ENCODE assay signal across 11 mouse cellular contexts in the genomic region with DNA sequence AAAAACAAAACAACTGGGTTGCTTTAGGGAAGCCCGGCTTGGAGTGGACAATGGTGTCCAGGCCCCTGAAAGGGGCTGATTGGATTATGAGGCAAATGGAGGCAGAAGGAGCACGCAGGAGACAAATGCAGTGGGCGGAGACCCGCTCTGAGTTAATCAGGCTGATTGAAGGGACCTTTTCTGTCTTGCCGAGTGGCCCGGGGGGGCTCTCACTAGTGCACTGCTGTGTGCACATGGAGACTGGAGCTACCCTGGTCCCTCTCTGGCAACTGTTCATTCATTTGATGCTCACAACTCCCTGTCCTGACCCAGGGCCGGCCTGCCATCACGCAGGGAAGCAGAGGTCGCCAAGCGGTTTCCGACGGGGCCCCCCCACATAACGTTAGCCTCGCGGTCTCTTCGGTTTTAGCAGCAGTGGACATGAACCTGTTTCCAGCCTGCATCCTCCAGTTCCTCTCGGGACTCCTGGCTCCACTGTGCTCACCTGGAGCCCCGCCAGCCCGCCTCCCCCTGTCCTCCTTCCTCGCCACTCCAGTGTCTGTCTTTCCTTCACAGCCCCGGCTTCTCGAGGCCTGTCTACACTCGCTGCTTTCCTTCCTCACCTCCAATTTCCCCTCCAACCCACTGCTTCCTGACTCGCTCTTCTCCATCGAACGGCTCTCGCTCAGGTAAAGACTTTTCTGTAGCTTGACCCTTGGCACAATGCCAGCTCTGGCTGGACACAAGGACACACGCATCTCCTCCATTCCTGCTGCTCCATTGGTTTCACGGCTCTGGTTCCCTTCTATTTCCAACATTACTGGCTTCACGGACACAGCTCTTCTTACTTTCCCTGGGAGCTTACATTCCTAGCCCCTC. TPM values are rescaled to one million over a fixed set of nuclear protein-coding genes. Genes with fewer than 3 reads are reported as not detected.
A peak's percentile ranks its signal among the peaks of the same experiment; 100 is the strongest.
DNase-seq lines count a peak whose midpoint lies in the region; ATAC-seq lines count a peak whose summit lies in the region.
"Had no signal": no experiment of that assay in that cellular context is flagged by ENCODE, and none has a peak within 500 bp of the region (broad histone marks: within the 10 kb centered on the region; RNA-seq: fewer than 3 reads in every experiment).

No protein-coding gene starts in this region.

- WGBS in neural tube, embryonic 12.5 days: 66% methylated on average over 30 of the region's 30 CpGs
- WGBS in neural tube, embryonic 15.5 days: 62% methylated on average over 30 of the region's 30 CpGs
- 20% methylated on average over 30 of the region's 30 CpGs for WGBS in forebrain, embryonic 12.5 days
- WGBS in midbrain, embryonic 14.5 days: 32% methylated on average over 30 of the region's 30 CpGs

- no peak overlapping the region for H3K27ac ChIP-seq in neural tube, embryonic 12.5 days
- H3K27ac ChIP-seq in neural tube, embryonic 15.5 days (replicated peaks): no peak overlapping the region
- H3K27ac ChIP-seq in forebrain, embryonic 12.5 days: peak overlapping the region; percentile 78
- H3K27ac ChIP-seq in midbrain, embryonic 14.5 days (replicated peaks; ENCODE audit: low read depth, low read length): no peak overlapping the region
- H3K27ac ChIP-seq: limb, embryonic 13.5 days had no signal

- peaks cover 26% of the 10 kb centered on the region for H3K36me3 ChIP-seq in neural tube, embryonic 12.5 days
- H3K36me3 ChIP-seq in neural tube, embryonic 15.5 days: peaks cover 42% of the 10 kb centered on the region
- H3K36me3 ChIP-seq in forebrain, embryonic 12.5 days (replicated peaks): peaks cover 24% of the 10 kb centered on the region
- peaks cover 49% of the 10 kb centered on the region for H3K36me3 ChIP-seq in midbrain, embryonic 14.5 days (ENCODE audit: control insufficient read depth, insufficient read depth, low read length)

- 0 out of 2 replicates have a peak overlapping the region, but pooled peaks have one; percentile 0 for H3K4me2 ChIP-seq in neural tube, embryonic 12.5 days (replicated peaks)
- H3K4me2 ChIP-seq in neural tube, embryonic 15.5 days: no peak overlapping the region
- peak overlapping the region; percentile 42 for H3K4me2 ChIP-seq in forebrain, embryonic 12.5 days
- 0 out of 2 replicates have a peak overlapping the region, but pooled peaks have one; percentile 15 for H3K4me2 ChIP-seq in midbrain, embryonic 14.5 days (ENCODE audit: low read length)
- H3K4me2 ChIP-seq: limb, embryonic 13.5 days had no signal

- peaks cover 20% of the 10 kb centered on the region; the same call in 1 of the 2 replicates for H3K9me3 ChIP-seq in neural tube, embryonic 12.5 days
- no peaks in the 10 kb centered on the region for H3K9me3 ChIP-seq in neural tube, embryonic 15.5 days (replicated peaks)
- H3K9me3 ChIP-seq in forebrain, embryonic 12.5 days: peaks cover 25% of the 10 kb centered on the region
- peaks cover 12% of the 10 kb centered on the region for H3K9me3 ChIP-seq in midbrain, embryonic 14.5 days (ENCODE audit: control insufficient read depth, low read length)

- H3K4me3 ChIP-seq in neural tube, embryonic 12.5 days: no peak overlapping the region
- H3K4me3 ChIP-seq in neural tube, embryonic 15.5 days (replicated peaks): no peak overlapping the region
- peak overlapping the region; percentile 3; the same call in 1 of the 2 replicates for H3K4me3 ChIP-seq in forebrain, embryonic 12.5 days (replicated peaks)
- no peak overlapping the region for H3K4me3 ChIP-seq in midbrain, embryonic 14.5 days (replicated peaks; ENCODE audit: low read depth, low read length)
- H3K4me3 ChIP-seq: limb, embryonic 13.5 days had no signal

- H3K4me1 ChIP-seq in neural tube, embryonic 12.5 days: peaks cover 9% of the 10 kb centered on the region; the same call in 1 of the 2 replicates
- H3K4me1 ChIP-seq in neural tube, embryonic 15.5 days: peaks cover 14% of the 10 kb centered on the region
- peaks cover 36% of the 10 kb centered on the region for H3K4me1 ChIP-seq in forebrain, embryonic 12.5 days
- H3K4me1 ChIP-seq in midbrain, embryonic 14.5 days (ENCODE audit: control insufficient read depth, insufficient read depth, low read length): 0 out of 2 replicates have a peak, but pooled peaks cover 3% of the 10 kb centered on the region

- H3K27me3 ChIP-seq in neural tube, embryonic 12.5 days (replicated peaks): no peaks in the 10 kb centered on the region
- H3K27me3 ChIP-seq in neural tube, embryonic 15.5 days (replicated peaks): no peaks in the 10 kb centered on the region
- no peaks in the 10 kb centered on the region for H3K27me3 ChIP-seq in forebrain, embryonic 12.5 days
- H3K27me3 ChIP-seq in midbrain, embryonic 14.5 days (ENCODE audit: control insufficient read depth, insufficient read depth, low read length): no peaks in the 10 kb centered on the region
- H3K27me3 ChIP-seq: limb, embryonic 13.5 days had no signal

- ATAC-seq in neural tube, embryonic 12.5 days (ENCODE audit: low FRiP score, low read depth): no peak
- no peak for ATAC-seq in neural tube, embryonic 15.5 days (ENCODE audit: low FRiP score)
- ATAC-seq in forebrain, embryonic 12.5 days (ENCODE audit: low FRiP score): peak; percentile 82
- no peak for ATAC-seq in midbrain, embryonic 14.5 days (ENCODE audit: low FRiP score, low TSS enrichment)

- DNase-seq in cerebellum, adult 11 months: peak; percentile 19
- DNase-seq in cerebellum, postnatal 4 days (ENCODE audit: low spot score in 2 of 2): no peak
- peak; percentile 66 for DNase-seq in midbrain, embryonic 14.5 days
- DNase-seq in layer of hippocampus, adult 11-12 months (ENCODE audit: low spot score): no peak
- DNase-seq in spleen, postnatal 36 days (ENCODE audit: low spot score in 2 of 2): no peak
- DNase-seq: lung, postnatal 4 days had no signal

- H3K9ac ChIP-seq in neural tube, embryonic 12.5 days: no peak overlapping the region
- H3K9ac ChIP-seq in neural tube, embryonic 15.5 days (replicated peaks): no peak overlapping the region
- H3K9ac ChIP-seq in forebrain, embryonic 12.5 days: peak overlapping the region; percentile 17; the same call in 1 of the 2 replicates
- H3K9ac ChIP-seq in midbrain, embryonic 14.5 days (replicated peaks; ENCODE audit: low read length): no peak overlapping the region
- H3K9ac ChIP-seq: limb, embryonic 13.5 days had no signal

RNA-seq across cellular contexts. Expression of gene Rtl1, which starts 54.0 kb away (rescaled TPM):
- polyA plus RNA-seq in neural tube, embryonic 12.5 days (2016; fragmentation: Nextera tagmentation; extraction: Ambion mirVana): 1.4 and 1.5 TPM in 2 replicates
- polyA plus RNA-seq in neural tube, embryonic 15.5 days (2015; fragmentation: Nextera tagmentation; extraction: Ambion mirVana): 1.7 and 2.6 TPM in 2 replicates
- polyA plus RNA-seq in forebrain, embryonic 12.5 days (2016; fragmentation: Nextera tagmentation; extraction: Ambion mirVana): 1.4 and 1.6 TPM in 2 replicates
- polyA plus RNA-seq in midbrain, embryonic 14.5 days (2014; fragmentation: Nextera tagmentation; extraction: Ambion mirVana): 1.2 and 2.0 TPM in 2 replicates
- polyA plus RNA-seq: gonadal fat pad, adult 2 months had no signal

Comparison
In these comparisons a context has a peak if more than half of its experiments do, and no peak if none do; other contexts are left out.
1. DNase-seq: peak in cerebellum, adult 11 months (single experiment) and midbrain, embryonic 14.5 days (single experiment); none in cerebellum, postnatal 4 days (0 of 2), layer of hippocampus, adult 11-12 months (single experiment) and spleen, postnatal 36 days (0 of 2).